In genomic region chr4:10923180-10923579, GRCm38 (mm10) we compare ENCODE assay signal across 9 mouse cellular contexts. TPM values are rescaled to one million over a fixed set of nuclear protein-coding genes. Genes with fewer than 3 reads are reported as not detected.
DNase-seq lines count a peak whose midpoint lies in the region; ATAC-seq and TF ChIP-seq lines count a peak whose summit lies in the region.
"Had no signal": no experiment of that assay in that cellular context is flagged by ENCODE, and none has a peak within 500 bp of the region (broad histone marks: within the 10 kb centered on the region; RNA-seq: fewer than 3 reads in every experiment).

No protein-coding gene starts in this region.

- DNase-seq in liver, adult 2 months (ENCODE audit: extremely low read depth, low read depth, low spot score): peak; percentile 58
- DNase-seq in liver, embryonic 11.5 days (ENCODE audit: low spot score): no peak
- peak; percentile 78 for DNase-seq in adrenal gland, adult 2 months
- DNase-seq in gastrocnemius, adult 18-20 months (ENCODE audit: low spot score): peak; percentile 56
- DNase-seq in right cerebral cortex, postnatal 4 days: peak; percentile 64
- DNase-seq in thymus, adult 2 months: no peak

- H3K27me3 ChIP-seq in liver, adult 2 months (ENCODE audit: control insufficient read depth, insufficient read depth, low read length): no peaks in the 10 kb centered on the region
- H3K27me3 ChIP-seq in liver, embryonic 11.5 days (replicated peaks; ENCODE audit: control insufficient read depth, insufficient read depth, low read length): no peaks in the 10 kb centered on the region
- H3K27me3 ChIP-seq in intestine, postnatal 0 days (replicated peaks; ENCODE audit: control insufficient read depth, insufficient read depth, low read length): no peaks in the 10 kb centered on the region
- no peaks in the 10 kb centered on the region for H3K27me3 ChIP-seq in liver, embryonic 16.5 days (ENCODE audit: control insufficient read depth, insufficient read depth, low read depth, low read length)
- H3K27me3 ChIP-seq in thymus, adult 2 months (ENCODE audit: control insufficient read depth, insufficient read depth, low read length): no peaks in the 10 kb centered on the region
- H3K27me3 ChIP-seq: heart, embryonic 13.5 days had no signal

- ATAC-seq in liver, embryonic 11.5 days (replicated peaks; ENCODE audit: low FRiP score): no peak
- peak; percentile 12 for ATAC-seq in intestine, postnatal 0 days
- peak; percentile 30 for ATAC-seq in liver, embryonic 16.5 days (ENCODE audit: low read depth)

- no peak overlapping the region for H3K4me3 ChIP-seq in liver, adult 2 months (ENCODE audit: insufficient read depth, low read depth, low read length)
- no peak overlapping the region for H3K4me3 ChIP-seq in liver, embryonic 11.5 days (ENCODE audit: low read depth, low read length)
- H3K4me3 ChIP-seq in intestine, postnatal 0 days (ENCODE audit: low read depth, low read length): no peak overlapping the region
- H3K4me3 ChIP-seq in liver, embryonic 16.5 days (ENCODE audit: low read depth, low read length): no peak overlapping the region
- no peak overlapping the region for H3K4me3 ChIP-seq in thymus, adult 2 months (ENCODE audit: control insufficient read depth, insufficient read depth, low read length)
- H3K4me3 ChIP-seq: heart, embryonic 13.5 days had no signal

- H3K4me2 ChIP-seq in liver, embryonic 11.5 days: no peak overlapping the region
- H3K4me2 ChIP-seq in intestine, postnatal 0 days (replicated peaks; ENCODE audit: low read depth): no peak overlapping the region
- H3K4me2 ChIP-seq in liver, embryonic 16.5 days (ENCODE audit: low read depth, low read length): no peak overlapping the region
- H3K4me2 ChIP-seq: heart, embryonic 13.5 days had no signal

- H3K27ac ChIP-seq in liver, adult 2 months (replicated peaks; ENCODE audit: insufficient read depth, low read depth, low read length): peak overlapping the region; percentile 70
- H3K27ac ChIP-seq in liver, embryonic 11.5 days (ENCODE audit: low read depth, low read length): no peak overlapping the region
- peak overlapping the region; percentile 86 for H3K27ac ChIP-seq in intestine, postnatal 0 days (ENCODE audit: low read depth, low read length)
- H3K27ac ChIP-seq in liver, embryonic 16.5 days (ENCODE audit: low read length): peak overlapping the region; percentile 60
- H3K27ac ChIP-seq in thymus, adult 2 months (ENCODE audit: control insufficient read depth, insufficient read depth, low read length): no peak overlapping the region
- H3K27ac ChIP-seq: heart, embryonic 13.5 days had no signal

- TF ChIP-seq CTCF in liver, adult 2 months (IDR thresholded peaks at IDR 0.05; ENCODE audit: low read depth, low read length): no peak
- TF ChIP-seq CTCF in intestine, postnatal 0 days (IDR thresholded peaks at IDR 0.05; ENCODE audit: low read depth): no peak
- no peak for TF ChIP-seq CTCF in thymus, adult 2 months (IDR thresholded peaks at IDR 0.05; ENCODE audit: borderline replicate concordance, control insufficient read depth, extremely low read depth, insufficient read depth, low read length, poor library complexity)

- 7% methylated on average over 6 of the region's 6 CpGs for WGBS in liver, adult 2 months
- 67% methylated on average over 6 of the region's 6 CpGs for WGBS in liver, embryonic 11.5 days
- WGBS in intestine, postnatal 0 days: 33% methylated on average over 6 of the region's 6 CpGs
- 43% methylated on average over 6 of the region's 6 CpGs for WGBS in liver, embryonic 16.5 days (ENCODE audit: insufficient replicate concordance)
- 25% methylated on average over 6 of the region's 6 CpGs for WGBS in thymus, adult 2 months

- no peaks in the 10 kb centered on the region for H3K9me3 ChIP-seq in liver, embryonic 11.5 days (ENCODE audit: control insufficient read depth, low read length)
- no peaks in the 10 kb centered on the region for H3K9me3 ChIP-seq in intestine, postnatal 0 days (ENCODE audit: control insufficient read depth)
- no peaks in the 10 kb centered on the region for H3K9me3 ChIP-seq in liver, embryonic 16.5 days (replicated peaks; ENCODE audit: control insufficient read depth, low read length)
- H3K9me3 ChIP-seq: heart, embryonic 13.5 days had no signal

- H3K4me1 ChIP-seq in liver, adult 2 months (ENCODE audit: control insufficient read depth, insufficient read depth, low read length): peaks cover 12% of the 10 kb centered on the region
- peaks cover 8% of the 10 kb centered on the region for H3K4me1 ChIP-seq in liver, embryonic 11.5 days (replicated peaks; ENCODE audit: control insufficient read depth, insufficient read depth, low read length)
- peaks cover 8% of the 10 kb centered on the region for H3K4me1 ChIP-seq in intestine, postnatal 0 days (replicated peaks; ENCODE audit: control insufficient read depth, insufficient read depth, low read length)
- H3K4me1 ChIP-seq in liver, embryonic 16.5 days (ENCODE audit: control insufficient read depth, low read depth, low read length): peaks cover 22% of the 10 kb centered on the region
- H3K4me1 ChIP-seq in thymus, adult 2 months (replicated peaks; ENCODE audit: control insufficient read depth, insufficient read depth, low read length): peaks cover 26% of the 10 kb centered on the region

- H3K9ac ChIP-seq in liver, adult 2 months (ENCODE audit: low read depth, low read length): no peak overlapping the region
- H3K9ac ChIP-seq in liver, embryonic 11.5 days (ENCODE audit: low read depth, low read length): no peak overlapping the region
- H3K9ac ChIP-seq in intestine, postnatal 0 days (ENCODE audit: low read depth, low read length): 0 out of 2 replicates have a peak overlapping the region, but pooled peaks have one; percentile 22
- no peak overlapping the region for H3K9ac ChIP-seq in liver, embryonic 16.5 days (ENCODE audit: low read depth, low read length)
- H3K9ac ChIP-seq: heart, embryonic 13.5 days had no signal

- TF ChIP-seq POLR2A in liver, adult 2 months (IDR thresholded peaks at IDR 0.05; ENCODE audit: extremely low read depth, insufficient read depth, low read length): no peak
- TF ChIP-seq POLR2A in thymus, adult 2 months (IDR thresholded peaks at IDR 0.05; ENCODE audit: control insufficient read depth, extremely low read depth, insufficient read depth, low read length, poor library complexity): no peak

- no peaks in the 10 kb centered on the region for H3K79me2 ChIP-seq in liver, adult 2 months (ENCODE audit: control insufficient read depth, insufficient read depth, low read length)

- no peaks in the 10 kb centered on the region for H3K36me3 ChIP-seq in liver, adult 2 months (ENCODE audit: control insufficient read depth, insufficient read depth, low read length)
- no peaks in the 10 kb centered on the region for H3K36me3 ChIP-seq in liver, embryonic 11.5 days (ENCODE audit: control insufficient read depth, insufficient read depth, low read length)
- H3K36me3 ChIP-seq in intestine, postnatal 0 days (ENCODE audit: control insufficient read depth, insufficient read depth): no peaks in the 10 kb centered on the region
- no peaks in the 10 kb centered on the region for H3K36me3 ChIP-seq in liver, embryonic 16.5 days (ENCODE audit: control insufficient read depth, insufficient read depth)
- no peaks in the 10 kb centered on the region for H3K36me3 ChIP-seq in thymus, adult 2 months (ENCODE audit: control insufficient read depth, insufficient read depth, low read length)
- H3K36me3 ChIP-seq: heart, embryonic 13.5 days had no signal

RNA-seq across cellular contexts. Expression of gene 2610301B20Rik, which starts 48.9 kb away (rescaled TPM):
- 2.7 and 3.0 TPM in 2 replicates for total RNA-seq in liver, adult 2 months (2014; rRNA removed)
- 1.6 and 1.9 TPM in 2 replicates for polyA plus RNA-seq in liver, adult 2 months (2012; rRNA removed)
- 19.9 and 26.0 TPM in 2 replicates for polyA plus RNA-seq in liver, embryonic 11.5 days (2014; fragmentation: Nextera tagmentation; extraction: Ambion mirVana)
- 10 to 100 TPM; 16.8 to 24.8 TPM for total RNA-seq in adrenal gland, adult 2 months (2021)
- 2.6 and 2.7 TPM in 2 replicates for polyA plus RNA-seq in adrenal gland, adult 2 months (2012; rRNA removed)
- 1 to 10 TPM; 3.3 to 4.3 TPM for total RNA-seq in gastrocnemius, adult 18-20 months (2021)
- polyA plus RNA-seq in intestine, postnatal 0 days (2015; fragmentation: Nextera tagmentation; extraction: Ambion mirVana): 10.5 and 11.5 TPM in 2 replicates
- 7.9 and 8.3 TPM in 2 replicates for polyA plus RNA-seq in liver, embryonic 16.5 days (2015; fragmentation: Nextera tagmentation; extraction: Ambion mirVana)
- 4.2 and 5.9 TPM in 2 replicates for polyA plus RNA-seq in thymus, adult 2 months (2012; rRNA removed)

Comparison
In these comparisons a context has a peak if more than half of its experiments do, and no peak if none do; other contexts are left out.
1. DNase-seq: peak in liver, adult 2 months (single experiment), adrenal gland, adult 2 months (single experiment), gastrocnemius, adult 18-20 months (single experiment) and right cerebral cortex, postnatal 4 days (single experiment); none in liver, embryonic 11.5 days (single experiment) and thymus, adult 2 months (single experiment).
2. H3K27ac ChIP-seq: peak in liver, adult 2 months (single experiment), intestine, postnatal 0 days (single experiment) and liver, embryonic 16.5 days (single experiment); none in liver, embryonic 11.5 days (single experiment) and thymus, adult 2 months (single experiment).